Mouse (Mus musculus): ENCODE measurements around the gene Astn2. TPM values are rescaled to one million over a fixed set of nuclear protein-coding genes. Genes with fewer than 3 reads are reported as not detected.

The Astn2 gene
- polyA plus RNA-seq, 1 experiment from 2014 or later = 0.97 TPM

DNA sequence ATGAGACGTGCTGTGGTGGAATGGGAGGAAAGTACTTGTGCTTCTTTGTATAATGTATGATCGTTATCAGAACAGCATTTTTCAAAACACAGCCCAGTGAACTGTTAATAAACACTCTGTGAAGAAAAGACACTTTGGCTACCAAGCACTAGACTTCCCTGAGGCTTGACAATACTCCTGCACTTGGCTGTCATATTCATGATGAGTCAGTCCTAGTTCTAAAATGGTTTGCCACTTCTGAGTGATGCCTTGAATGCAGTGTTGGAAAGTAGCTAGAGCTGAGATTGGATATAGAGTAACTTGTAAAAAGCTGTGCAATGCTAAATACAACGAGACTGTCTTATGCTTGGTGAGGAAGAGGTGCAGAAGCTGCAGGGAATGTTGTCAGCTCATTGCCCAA is 518.5 kb downstream of the Astn2 start:
- Histone ChIP-seq H3K36me3 (no peaks in the 10 kb centered on the region), H3K4me1 (no peaks in the 10 kb centered on the region), H3K9ac (no peak overlapping the region), H3K9me3 (no peaks in the 10 kb centered on the region), H3K4me3 (no peak overlapping the region), H3K27me3 (no peaks in the 10 kb centered on the region), H3K27ac (no peak overlapping the region), H3K4me2 (no peak overlapping the region)
- no peak for ATAC-seq (ENCODE audit: borderline replicate concordance, extremely low read depth, low FRiP score, low TSS enrichment)
- 69% methylated on average over 3 of the region's 3 CpGs for WGBS

DNA sequence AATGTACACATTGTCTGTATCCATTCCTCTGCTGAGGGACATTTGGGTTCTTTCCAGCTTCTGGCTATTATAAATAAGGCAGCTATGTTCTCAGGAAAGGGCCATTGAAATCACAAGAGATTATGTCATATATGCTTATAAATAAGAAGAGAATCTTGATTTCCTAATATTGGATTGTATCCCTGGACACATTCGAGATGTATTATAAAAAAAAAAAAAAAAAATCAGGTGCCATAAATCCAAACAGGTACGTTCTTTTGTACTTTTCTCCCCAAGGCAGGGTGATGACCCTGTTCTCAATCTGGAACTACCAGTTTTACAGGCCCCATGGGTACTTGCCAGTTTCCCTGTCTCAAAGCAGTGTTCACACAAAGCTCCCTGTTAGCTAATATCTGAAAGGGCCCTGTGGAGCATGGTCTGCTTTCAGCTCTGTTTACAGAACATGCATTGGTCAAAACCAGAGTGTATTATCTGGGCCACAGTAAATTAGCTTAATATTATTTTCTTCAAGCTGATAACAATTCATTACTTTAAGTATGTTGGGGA is 530.1 kb downstream of the Astn2 start:
- Histone ChIP-seq H3K9me3 (no peaks in the 10 kb centered on the region), H3K4me2 (no peak overlapping the region), H3K4me3 (no peak overlapping the region), H3K36me3 (no peaks in the 10 kb centered on the region), H3K27me3 (no peaks in the 10 kb centered on the region), H3K9ac (no peak overlapping the region), H3K27ac (no peak overlapping the region), H3K4me1 (no peaks in the 10 kb centered on the region)
- 64% methylated on average over 2 of the region's 2 CpGs for WGBS
- ATAC-seq (ENCODE audit: borderline replicate concordance, extremely low read depth, low FRiP score, low TSS enrichment) = peak; percentile 42; the same call in 1 of the 2 replicates

DNA sequence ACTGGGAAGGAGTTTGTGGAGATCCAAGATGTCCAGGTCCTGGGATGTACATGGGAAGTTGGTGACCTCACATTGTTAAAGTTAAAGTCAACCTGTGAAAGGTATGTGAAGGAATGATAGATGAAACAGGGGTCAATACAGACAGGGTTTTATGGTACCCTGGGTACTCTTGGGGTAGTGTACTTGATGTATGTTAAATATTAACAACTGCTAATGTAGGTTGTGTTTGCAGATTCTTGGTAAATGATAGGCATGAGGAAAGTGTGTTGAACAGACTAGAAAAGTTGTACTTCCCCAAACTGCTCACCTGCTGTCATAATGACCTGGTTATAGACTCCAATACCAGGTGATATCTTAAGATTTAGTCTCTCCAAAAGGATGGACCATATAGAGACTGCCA is 539.9 kb downstream of the Astn2 start:
- Histone ChIP-seq H3K27me3 (no peaks in the 10 kb centered on the region), H3K27ac (no peak overlapping the region), H3K4me3 (no peak overlapping the region), H3K4me2 (no peak overlapping the region), H3K36me3 (no peaks in the 10 kb centered on the region), H3K4me1 (no peaks in the 10 kb centered on the region), H3K9ac (no peak overlapping the region), H3K9me3 (no peaks in the 10 kb centered on the region)
- no peak for ATAC-seq (ENCODE audit: borderline replicate concordance, extremely low read depth, low FRiP score, low TSS enrichment)

GRCm38 (mm10) chr4:65843191-65843590 is 561.2 kb downstream of the Astn2 start:
- Histone ChIP-seq H3K9me3 (no peaks in the 10 kb centered on the region), H3K9ac (no peak overlapping the region), H3K4me1 (no peaks in the 10 kb centered on the region), H3K4me2 (no peak overlapping the region), H3K27me3 (no peaks in the 10 kb centered on the region), H3K4me3 (no peak overlapping the region), H3K36me3 (no peaks in the 10 kb centered on the region), H3K27ac (no peak overlapping the region)
- no peak for ATAC-seq (ENCODE audit: borderline replicate concordance, extremely low read depth, low FRiP score, low TSS enrichment)
- 53% methylated on average over 2 of the region's 2 CpGs for WGBS

GRCm38 (mm10) chr4:65839550-65840000 is 564.8 kb downstream of the Astn2 start:
- no peaks in the 10 kb centered on the region for H3K4me1 ChIP-seq
- no peak for ATAC-seq (ENCODE audit: borderline replicate concordance, extremely low read depth, low FRiP score, low TSS enrichment)

GRCm38 (mm10) chr4:65838781-65839180 is 565.6 kb downstream of the Astn2 start:
- Histone ChIP-seq H3K36me3 (no peaks in the 10 kb centered on the region), H3K4me2 (no peak overlapping the region), H3K9ac (no peak overlapping the region), H3K27me3 (no peaks in the 10 kb centered on the region), H3K4me3 (no peak overlapping the region), H3K9me3 (no peaks in the 10 kb centered on the region), H3K4me1 (no peaks in the 10 kb centered on the region), H3K27ac (no peak overlapping the region)
- WGBS = 74% methylated on average over 4 of the region's 4 CpGs
- no peak for ATAC-seq (ENCODE audit: borderline replicate concordance, extremely low read depth, low FRiP score, low TSS enrichment)

More at GRCm38 (mm10) chr4:65839550-65840000, 564.8 kb downstream of the Astn2 start:
- H3K9me3 ChIP-seq = no peaks in the 10 kb centered on the region
- no peak overlapping the region for H3K4me2 ChIP-seq
- H3K36me3 ChIP-seq = no peaks in the 10 kb centered on the region
- H3K27me3 ChIP-seq = no peaks in the 10 kb centered on the region
- H3K27ac ChIP-seq = no peak overlapping the region
- no peak overlapping the region for H3K4me3 ChIP-seq
- 78% methylated on average over 9 of the region's 9 CpGs for WGBS
- no peak overlapping the region for H3K9ac ChIP-seq

- no peaks in the 10 kb centered on the region for H3K27me3 ChIP-seq
- no peaks in the 10 kb centered on the region for H3K36me3 ChIP-seq
- WGBS = 94% methylated on average over 1 of the region's 1 CpGs
- H3K27ac ChIP-seq = no peak overlapping the region
- no peaks in the 10 kb centered on the region for H3K4me1 ChIP-seq
- ATAC-seq (ENCODE audit: borderline replicate concordance, extremely low read depth, low FRiP score, low TSS enrichment) = no peak
- no peak overlapping the region for H3K9ac ChIP-seq
- no peak overlapping the region for H3K4me2 ChIP-seq
- no peak overlapping the region for H3K4me3 ChIP-seq
- H3K9me3 ChIP-seq = no peaks in the 10 kb centered on the region
These were observed 571.4 kb downstream of the Astn2 start for GRCm38 (mm10) chr4:65832971-65833370.

DNA sequence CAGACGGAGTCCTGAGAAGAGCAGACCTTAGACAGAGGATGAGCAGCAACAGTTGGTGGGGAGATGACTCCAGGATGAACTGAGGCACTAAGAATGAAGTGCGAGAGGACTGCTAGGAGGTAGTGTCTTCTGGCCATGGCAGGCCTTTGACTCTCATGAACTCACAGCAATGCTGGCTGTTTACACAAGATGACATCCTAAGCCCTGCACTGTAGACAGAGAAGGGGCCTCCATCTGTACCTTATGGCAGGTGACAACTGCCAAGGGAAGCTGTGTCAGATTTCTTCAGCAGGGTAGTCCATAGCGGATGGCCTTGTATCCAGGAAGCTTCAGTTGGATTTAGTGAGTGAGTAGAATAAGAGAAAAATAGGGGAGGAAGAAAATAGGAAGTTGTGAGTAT is 572.5 kb downstream of the Astn2 start:
- no peak overlapping the region for H3K4me2 ChIP-seq
- no peak overlapping the region for H3K9ac ChIP-seq
- no peak overlapping the region for H3K27ac ChIP-seq
- no peaks in the 10 kb centered on the region for H3K36me3 ChIP-seq
- 56% methylated on average over 3 of the region's 3 CpGs for WGBS
- H3K27me3 ChIP-seq = no peaks in the 10 kb centered on the region
- no peaks in the 10 kb centered on the region for H3K9me3 ChIP-seq
- no peak for ATAC-seq (ENCODE audit: borderline replicate concordance, extremely low read depth, low FRiP score, low TSS enrichment)
- H3K4me1 ChIP-seq = no peaks in the 10 kb centered on the region
- no peak overlapping the region for H3K4me3 ChIP-seq

- H3K27ac ChIP-seq = no peak overlapping the region
- no peaks in the 10 kb centered on the region for H3K36me3 ChIP-seq
- 10% methylated on average over 3 of the region's 3 CpGs for WGBS
- no peak overlapping the region for H3K4me2 ChIP-seq
- no peaks in the 10 kb centered on the region for H3K4me1 ChIP-seq
- H3K27me3 ChIP-seq = no peaks in the 10 kb centered on the region
- ATAC-seq (ENCODE audit: borderline replicate concordance, extremely low read depth, low FRiP score, low TSS enrichment) = no peak
- H3K9me3 ChIP-seq = no peaks in the 10 kb centered on the region
- no peak overlapping the region for H3K4me3 ChIP-seq
- H3K9ac ChIP-seq = no peak overlapping the region
These were observed 573.9 kb downstream of the Astn2 start for GRCm38 (mm10) chr4:65830495-65830894.

DNA sequence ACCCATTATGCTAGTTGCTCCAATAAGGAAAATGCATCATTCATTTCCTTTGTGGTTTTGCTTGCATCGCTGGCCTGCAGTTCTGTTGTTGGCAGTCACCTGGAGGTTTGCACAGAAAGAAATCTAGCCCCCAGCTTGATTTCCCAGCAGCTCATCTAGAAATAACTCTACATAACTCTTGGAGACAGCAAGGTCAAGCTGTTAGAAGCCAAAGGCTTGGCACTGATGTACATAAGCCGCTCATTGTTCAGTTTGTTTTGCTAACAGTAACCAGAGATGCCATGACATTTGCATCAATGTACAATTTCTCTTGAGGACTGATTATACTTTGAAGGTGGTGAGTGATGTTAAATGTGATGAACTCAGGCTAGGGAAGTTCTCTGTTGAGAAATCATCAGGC is 583.3 kb downstream of the Astn2 start:
- Histone ChIP-seq H3K9ac (no peak overlapping the region), H3K27me3 (no peaks in the 10 kb centered on the region), H3K9me3 (no peaks in the 10 kb centered on the region), H3K27ac (no peak overlapping the region), H3K36me3 (no peaks in the 10 kb centered on the region), H3K4me1 (no peaks in the 10 kb centered on the region), H3K4me2 (no peak overlapping the region), H3K4me3 (no peak overlapping the region)
- no peak for ATAC-seq (ENCODE audit: borderline replicate concordance, extremely low read depth, low FRiP score, low TSS enrichment)
- whole genome bisulfite sequencing = 36% methylated on average over 2 of the region's 2 CpGs

DNA sequence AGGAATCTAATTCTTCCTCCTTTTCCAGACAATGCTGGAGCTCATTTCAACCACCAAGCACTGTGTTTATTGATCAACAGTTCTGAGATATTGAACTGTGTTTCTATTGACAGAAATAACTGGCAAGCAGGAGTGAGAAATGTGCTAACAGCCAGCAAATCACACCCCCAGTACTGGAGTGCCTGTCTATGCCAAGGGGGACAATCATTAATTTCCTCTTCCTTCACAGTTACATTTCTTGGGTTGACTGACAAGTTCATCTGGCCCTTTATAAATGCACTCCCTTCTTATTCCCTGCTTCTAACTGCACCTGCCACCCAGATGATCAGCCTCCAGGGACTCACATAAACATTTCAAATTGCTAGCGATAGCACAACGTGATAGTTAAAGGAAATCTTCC is 584.2 kb downstream of the Astn2 start:
- Histone ChIP-seq H3K27ac (no peak overlapping the region), H3K4me3 (no peak overlapping the region), H3K4me1 (no peaks in the 10 kb centered on the region), H3K36me3 (no peaks in the 10 kb centered on the region), H3K4me2 (no peak overlapping the region), H3K9ac (no peak overlapping the region), H3K9me3 (no peaks in the 10 kb centered on the region), H3K27me3 (no peaks in the 10 kb centered on the region)
- 39% methylated on average over 2 of the region's 2 CpGs for WGBS
- no peak for ATAC-seq (ENCODE audit: borderline replicate concordance, extremely low read depth, low FRiP score, low TSS enrichment)

- ATAC-seq (ENCODE audit: borderline replicate concordance, extremely low read depth, low FRiP score, low TSS enrichment) = no peak
- WGBS = 44% methylated on average over 3 of the region's 3 CpGs
These were observed 584.6 kb downstream of the Astn2 start for GRCm38 (mm10) chr4:65819835-65820234.

DNA sequence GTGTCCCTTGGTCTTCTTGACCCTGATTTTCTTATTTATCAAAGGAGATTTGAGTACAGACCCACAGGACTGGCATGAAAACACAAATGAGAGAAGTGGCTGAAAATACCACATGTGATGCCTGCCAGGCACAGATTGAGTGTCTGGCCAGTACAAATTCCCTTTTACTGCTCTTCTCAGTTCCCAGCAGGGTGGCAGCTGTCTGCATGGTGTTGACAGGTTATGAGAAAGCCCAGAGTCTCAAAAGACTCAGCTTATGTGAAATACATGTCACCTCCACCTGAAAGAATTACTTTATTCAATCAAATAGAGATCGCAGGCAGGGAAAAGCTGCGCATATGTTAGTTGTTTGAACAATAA is 590.3 kb downstream of the Astn2 start:
- Histone ChIP-seq H3K4me3 (no peak overlapping the region), H3K4me2 (no peak overlapping the region), H3K27ac (no peak overlapping the region), H3K9ac (no peak overlapping the region), H3K4me1 (no peaks in the 10 kb centered on the region), H3K9me3 (no peaks in the 10 kb centered on the region), H3K27me3 (no peaks in the 10 kb centered on the region), H3K36me3 (no peaks in the 10 kb centered on the region)
- 70% methylated on average over 2 of the region's 2 CpGs for WGBS
- ATAC-seq (ENCODE audit: borderline replicate concordance, extremely low read depth, low FRiP score, low TSS enrichment) = no peak

More at GRCm38 (mm10) chr4:65819835-65820234, 584.6 kb downstream of the Astn2 start:
- Histone ChIP-seq H3K27ac (no peak overlapping the region), H3K27me3 (no peaks in the 10 kb centered on the region), H3K36me3 (no peaks in the 10 kb centered on the region), H3K4me1 (no peaks in the 10 kb centered on the region), H3K4me3 (no peak overlapping the region), H3K4me2 (no peak overlapping the region), H3K9me3 (no peaks in the 10 kb centered on the region), H3K9ac (no peak overlapping the region)

Data from lung, embryonic 15.5 days (tissue).